Mouse (Mus musculus): ENCODE measurements around the gene Ctbp2.

The Ctbp2 gene

DNA sequence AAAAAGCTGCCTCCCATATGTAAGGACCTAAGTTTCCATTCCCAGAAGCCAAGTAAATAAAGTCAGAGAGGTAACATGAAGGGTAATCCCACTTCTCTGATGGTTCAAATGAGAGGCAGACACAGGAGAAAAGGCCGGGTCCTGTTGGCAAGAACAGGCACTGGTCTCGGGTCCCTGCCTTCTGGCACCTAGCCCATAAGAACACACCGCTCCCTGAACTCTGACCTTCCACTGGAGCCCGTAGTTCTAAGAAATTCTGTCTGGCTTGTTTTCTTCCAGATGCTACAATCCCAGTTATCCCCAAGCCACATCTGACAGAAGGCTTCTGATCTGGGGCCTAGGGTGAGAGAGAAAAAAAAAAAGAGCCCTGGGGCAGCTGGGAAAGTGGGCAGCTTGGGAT, 35.7 kb downstream of the Ctbp2 start:
- no peak for DNase-seq (ENCODE audit: low spot score in 2 of 2)

DNA sequence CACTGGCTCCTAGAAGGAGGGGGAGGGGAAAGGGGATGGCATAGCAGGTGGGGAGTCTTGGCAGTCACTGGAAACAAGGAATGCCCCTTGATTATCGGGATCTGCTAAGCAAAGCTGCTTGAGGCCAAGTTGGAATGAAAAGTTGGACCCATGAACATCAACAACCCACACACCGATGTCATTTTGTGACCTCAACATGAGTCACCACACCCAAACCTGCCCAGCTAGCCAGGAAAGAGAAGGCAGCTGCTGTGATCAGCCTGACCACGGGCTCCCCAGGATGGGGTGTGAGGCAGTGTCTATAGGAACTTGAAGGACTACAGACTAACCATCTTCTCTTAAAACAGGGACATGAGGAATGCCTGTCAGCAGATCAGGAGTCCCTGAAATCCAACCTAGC, 38.7 kb downstream of the Ctbp2 start:
- DNase-seq (ENCODE audit: low spot score in 2 of 2) = no peak

DNA sequence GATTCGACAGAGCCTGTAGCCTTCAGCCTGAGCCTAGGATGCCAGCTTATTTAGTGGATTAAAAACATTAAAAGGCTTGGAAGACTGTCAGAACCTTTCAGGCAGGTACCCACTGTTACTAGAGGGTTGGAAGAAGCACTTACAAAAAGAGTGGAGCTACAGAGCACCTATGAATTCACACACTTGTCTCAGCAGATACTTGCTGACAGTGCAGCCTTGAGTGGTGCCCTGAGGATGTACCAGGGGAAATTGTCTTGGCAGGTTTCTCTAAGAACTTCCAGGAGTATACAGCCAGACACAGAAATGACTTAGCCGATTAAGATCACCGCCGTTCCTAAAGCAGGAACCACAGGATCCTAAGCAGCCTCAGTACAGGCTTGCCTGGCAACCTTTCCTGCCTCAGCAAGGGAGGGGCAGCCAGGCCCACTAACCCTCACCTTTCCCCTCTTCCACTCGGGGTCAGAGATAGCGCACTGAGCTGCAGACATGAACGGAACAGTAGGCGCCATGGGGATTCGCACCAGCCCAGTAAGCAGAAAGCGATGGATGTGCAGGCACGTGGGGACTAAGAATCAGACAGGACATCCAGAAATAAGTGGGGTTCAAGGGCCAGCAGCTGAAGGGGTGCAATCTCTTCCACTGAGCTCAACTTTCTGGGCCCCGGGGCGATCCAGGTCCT, 40.1 kb downstream of the Ctbp2 start:
- DNase-seq (ENCODE audit: low spot score in 2 of 2) = no peak

DNA sequence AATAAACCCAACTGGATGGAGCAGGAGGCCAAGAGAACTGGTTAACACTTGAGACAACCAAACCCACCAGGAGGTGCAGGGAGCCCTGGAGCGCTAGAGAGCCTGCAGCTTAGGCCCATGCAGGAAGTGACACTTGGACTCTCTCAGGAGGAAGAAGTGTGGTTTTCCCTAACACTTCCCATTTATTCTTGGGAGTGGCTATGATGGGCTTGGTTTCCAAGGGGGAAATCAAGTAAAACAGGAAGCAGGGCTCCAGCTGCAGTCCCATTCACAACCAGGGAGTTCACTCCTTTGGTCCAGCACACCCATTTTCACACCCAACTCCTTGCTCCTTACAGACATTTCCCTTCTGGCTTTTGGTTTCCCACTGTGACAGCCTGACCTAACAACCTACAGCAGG, 45.2 kb downstream of the Ctbp2 start:
- DNase-seq (ENCODE audit: low spot score in 2 of 2) = no peak

DNA sequence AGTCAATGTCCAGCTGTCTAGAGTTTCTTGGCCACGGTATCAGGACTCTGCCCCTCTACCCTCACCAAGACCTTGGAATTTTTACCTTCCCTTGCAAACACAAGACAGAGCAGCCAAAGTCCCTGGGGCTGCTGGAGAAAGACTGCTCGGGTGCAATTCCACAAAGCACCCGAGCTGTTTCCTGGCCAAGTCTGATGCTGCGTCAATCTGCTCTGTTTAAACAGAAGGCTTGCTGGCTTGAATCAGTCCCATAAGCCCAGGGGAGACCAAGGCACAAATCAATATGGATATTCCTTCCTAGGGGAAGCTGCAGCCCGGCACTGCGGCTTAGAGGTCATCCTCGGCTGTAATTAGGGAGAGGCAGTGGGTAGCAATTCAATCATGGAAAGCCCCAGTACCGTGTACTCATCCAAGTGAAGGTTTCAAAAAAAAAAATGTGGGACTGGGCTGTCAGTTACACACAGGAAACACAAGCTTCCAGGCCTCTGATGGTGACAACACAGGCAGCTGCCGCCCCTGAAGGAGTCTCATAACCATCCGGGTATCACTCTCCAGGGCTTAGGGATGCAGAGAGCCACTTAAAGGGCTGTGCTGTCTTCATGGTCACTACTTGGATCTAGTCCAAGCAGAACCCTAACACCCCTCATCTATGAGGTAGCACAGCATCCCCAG, 49.6 kb downstream of the Ctbp2 start:
- no peak for DNase-seq (ENCODE audit: low spot score in 2 of 2)

DNA sequence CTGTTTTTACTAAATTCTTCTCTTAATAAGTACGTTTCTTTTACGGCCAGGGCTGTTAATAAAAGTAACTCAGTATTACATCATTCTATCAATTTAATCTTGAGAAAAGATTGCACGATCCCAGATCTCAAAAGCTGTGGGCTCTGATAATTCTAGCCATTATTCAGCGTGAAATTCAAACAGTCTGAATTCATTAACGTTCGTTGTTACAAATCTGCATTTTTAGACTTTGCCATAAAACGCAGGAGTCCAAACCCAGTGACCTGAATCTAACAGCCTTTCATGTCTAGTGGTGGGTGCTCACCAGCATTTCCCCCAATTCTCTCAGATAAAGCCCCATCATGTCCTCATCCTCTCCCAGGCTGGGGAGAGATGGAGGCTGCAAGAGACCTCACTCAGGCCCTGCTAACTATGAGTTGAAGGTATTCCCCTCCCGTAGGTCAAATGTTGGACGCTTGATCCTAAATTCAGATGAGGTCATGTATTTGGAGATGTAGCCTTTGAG, 51.0 kb downstream of the Ctbp2 start:
- no peak for DNase-seq (ENCODE audit: low spot score in 2 of 2)

DNA sequence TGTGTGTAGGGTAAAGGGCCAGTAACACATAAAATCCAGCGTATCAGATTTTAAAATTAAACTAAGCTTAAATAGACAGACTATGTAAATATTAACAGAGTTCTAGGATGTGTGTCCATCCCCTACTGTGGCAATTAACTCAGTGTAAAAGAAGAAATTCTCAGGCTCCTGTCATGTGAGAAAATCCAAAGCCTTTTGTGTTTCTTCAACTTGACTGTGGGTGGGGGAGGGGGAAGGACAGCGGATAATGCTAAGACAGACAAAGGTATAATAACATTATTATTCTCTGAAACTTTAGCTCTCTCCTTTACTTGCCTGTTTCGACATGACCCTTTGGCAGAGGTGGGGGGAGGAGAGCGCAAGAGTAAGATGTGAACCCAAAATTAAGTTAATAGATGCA, 51.6 kb downstream of the Ctbp2 start:
- DNase-seq (ENCODE audit: low spot score in 2 of 2) = no peak

DNA sequence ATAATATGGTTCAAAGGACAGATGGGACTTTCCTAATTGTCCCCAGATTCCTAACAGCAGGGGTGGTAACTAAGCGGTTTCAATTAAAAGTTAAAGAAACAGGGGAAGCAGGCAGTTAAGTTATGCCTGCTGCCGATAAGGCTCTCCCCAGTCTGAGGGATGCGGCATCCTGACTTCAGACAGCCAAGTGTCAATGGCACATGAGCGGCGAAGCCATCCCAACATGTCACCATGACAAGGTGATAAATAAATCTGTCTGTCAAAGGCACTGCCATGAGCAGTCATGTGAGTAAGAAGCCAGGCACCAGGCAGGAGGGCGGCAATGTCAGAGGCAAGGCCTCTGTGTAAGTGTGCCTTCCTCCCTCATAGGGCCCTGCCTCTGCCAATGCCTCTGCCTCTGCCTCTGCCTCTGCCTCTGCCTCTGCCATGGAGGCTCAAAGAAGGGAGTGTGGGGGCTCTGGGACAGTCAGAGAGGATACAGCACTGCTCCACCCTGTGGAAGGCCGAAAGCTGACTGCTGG, 56.8 kb downstream of the Ctbp2 start:
- no peak for DNase-seq (ENCODE audit: low spot score in 2 of 2)

DNA sequence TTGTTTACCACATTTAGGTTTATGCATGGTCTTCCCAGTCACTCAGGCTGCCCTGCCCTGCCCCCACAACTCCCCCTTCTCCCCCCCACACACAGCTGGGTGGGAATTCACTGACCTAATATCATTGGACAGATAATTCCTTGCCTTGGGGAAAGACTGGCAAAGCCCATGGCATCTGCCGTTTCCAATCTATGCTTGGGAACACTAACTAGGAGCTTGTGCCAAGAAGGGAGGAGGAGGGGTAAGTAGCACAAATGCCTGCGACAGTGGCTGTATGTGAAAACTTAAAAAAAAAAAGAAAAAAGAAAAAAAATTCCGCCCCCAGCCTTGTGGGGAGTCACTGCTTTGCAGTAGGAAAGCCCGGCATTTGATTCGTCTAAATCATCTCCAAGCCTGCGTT, 57.4 kb downstream of the Ctbp2 start:
- no peak for DNase-seq (ENCODE audit: low spot score in 2 of 2)

DNA sequence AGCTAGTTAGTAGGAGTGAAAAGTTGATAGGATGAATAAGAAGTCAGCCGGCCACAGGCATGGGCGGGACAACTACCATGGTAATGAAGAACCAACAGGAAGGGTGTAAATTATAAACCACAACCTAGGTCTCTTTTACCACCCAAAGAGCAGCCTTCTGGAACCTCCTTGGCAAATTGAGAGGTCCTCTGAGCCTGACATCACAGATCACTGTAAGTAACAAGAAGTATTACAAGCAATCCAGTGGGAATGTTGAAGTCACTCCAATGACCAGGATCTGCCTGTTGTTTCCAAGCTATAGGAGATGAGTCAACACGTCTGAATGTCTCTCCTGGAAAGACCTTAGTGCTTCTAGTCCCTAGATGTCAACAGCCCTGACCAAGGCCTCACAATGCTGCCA, 62.1 kb downstream of the Ctbp2 start:
- no peak for DNase-seq (ENCODE audit: low spot score in 2 of 2)

DNA sequence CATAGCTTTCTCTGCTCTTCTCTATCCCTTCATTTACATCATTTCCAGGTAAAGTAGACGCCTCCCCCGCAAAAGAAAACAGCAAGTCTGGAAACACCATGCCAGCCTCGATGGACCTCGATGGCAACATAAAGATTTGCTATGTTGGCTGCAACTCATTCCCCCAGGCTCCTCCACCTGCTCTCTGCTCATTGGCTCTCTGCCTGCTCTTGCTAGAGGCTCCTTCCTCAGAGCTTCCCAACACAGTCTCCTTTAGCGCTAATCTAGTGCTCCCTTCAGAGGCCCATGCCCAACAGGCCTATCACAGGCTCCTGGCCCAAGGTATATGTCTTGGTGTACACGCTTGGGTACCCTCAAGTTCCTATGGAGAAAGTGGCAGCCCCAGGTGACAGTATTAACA, 64.0 kb downstream of the Ctbp2 start:
- no peak for DNase-seq (ENCODE audit: low spot score in 2 of 2)

DNA sequence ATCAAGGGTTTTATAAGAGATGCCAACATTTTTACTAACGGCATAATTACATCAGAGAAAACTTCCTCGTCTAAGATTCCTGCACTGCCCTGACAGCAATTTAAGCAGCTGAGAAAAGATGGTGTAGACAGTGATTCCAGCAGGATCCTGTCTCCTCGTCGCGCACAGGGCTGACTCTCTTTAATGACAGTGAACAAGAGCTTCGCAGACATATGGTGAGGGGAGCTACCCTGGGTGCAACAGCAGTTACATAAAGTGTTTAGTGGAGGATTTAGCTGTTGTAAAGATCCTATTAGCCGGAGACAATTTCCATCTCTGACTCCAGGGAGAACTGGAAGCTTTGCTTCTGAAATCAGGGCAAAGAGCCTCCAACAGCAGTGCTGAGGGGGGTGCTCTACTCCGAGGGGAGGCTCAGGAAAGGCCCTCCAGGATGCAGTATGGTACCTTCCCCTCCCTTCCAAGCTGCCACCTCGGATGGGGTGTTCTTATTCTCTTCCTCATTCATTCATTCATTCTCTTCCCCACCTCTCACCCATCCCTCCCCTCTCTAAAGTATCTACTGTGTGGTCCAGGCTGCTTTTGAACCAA, 64.5 kb downstream of the Ctbp2 start:
- no peak for DNase-seq (ENCODE audit: low spot score in 2 of 2)

DNA sequence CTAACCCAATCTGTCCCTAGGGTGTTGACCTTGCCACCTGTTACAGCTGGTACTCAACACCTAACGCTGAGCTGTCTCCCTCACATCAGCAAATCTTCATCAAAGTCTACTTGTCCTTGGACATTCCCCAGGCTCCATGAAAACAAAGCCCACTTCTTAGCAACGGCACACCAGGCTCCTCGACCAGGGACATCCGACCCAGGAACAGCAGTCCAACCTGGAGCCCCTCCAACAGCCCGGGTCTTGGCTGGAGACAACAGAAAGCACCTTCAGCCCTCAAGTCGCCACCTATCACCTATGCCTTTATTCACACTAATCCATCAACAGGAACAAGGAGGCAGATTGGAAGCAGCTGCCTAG, 65.0 kb downstream of the Ctbp2 start:
- no peak for DNase-seq (ENCODE audit: low spot score in 2 of 2)

DNA sequence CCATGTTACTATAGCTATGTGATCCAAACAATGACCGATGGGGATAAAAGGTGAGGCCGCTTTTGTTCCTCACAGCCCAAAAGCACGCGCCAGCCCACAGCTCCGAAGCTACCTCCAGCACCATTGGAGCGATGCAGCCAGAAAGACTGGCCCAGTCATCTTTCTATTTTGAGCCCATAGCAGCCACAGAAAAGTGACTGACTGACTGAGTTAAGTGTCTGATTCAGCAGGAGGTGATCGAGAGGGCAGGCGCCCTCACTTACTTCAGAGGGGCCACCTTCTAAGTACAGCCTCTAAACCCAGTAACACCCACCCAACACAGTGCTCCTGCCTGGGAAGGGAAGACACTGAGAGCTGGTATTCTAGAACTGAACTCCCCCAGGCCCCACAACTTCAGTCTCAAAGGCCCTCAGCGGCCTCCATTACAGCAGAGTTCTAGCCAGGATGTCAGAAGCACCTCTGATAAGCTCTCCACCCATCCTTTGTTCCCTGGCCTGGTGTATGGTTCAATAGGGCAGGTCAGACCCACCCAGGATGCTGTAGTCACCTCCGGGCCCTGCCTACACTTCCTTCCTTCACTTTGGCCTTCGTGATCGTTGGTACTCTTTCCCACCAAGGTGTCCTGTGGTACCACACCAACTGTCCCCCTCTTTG, 65.5 kb downstream of the Ctbp2 start:
- no peak for DNase-seq (ENCODE audit: low spot score in 2 of 2)

DNA sequence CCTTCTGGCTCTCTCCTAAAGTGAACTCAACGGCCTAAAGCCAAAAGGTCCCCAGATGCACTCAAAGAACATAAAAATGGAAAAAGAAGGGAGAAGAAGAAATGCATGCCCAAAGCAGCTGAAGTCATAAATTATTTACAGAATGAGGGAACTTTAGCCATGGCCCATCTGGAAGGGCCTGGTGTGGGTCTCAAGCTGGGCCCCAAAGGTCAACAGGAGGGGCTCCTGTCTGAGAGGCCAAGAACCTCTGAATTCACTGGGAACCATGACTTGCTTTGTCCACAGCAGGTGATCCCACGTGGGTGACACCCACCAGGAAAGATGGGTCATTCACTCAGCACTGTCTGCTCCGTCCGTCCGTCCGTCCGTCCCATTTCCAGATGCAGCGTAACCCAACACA, 67.2 kb downstream of the Ctbp2 start:
- DNase-seq (ENCODE audit: low spot score in 2 of 2) = no peak

DNA sequence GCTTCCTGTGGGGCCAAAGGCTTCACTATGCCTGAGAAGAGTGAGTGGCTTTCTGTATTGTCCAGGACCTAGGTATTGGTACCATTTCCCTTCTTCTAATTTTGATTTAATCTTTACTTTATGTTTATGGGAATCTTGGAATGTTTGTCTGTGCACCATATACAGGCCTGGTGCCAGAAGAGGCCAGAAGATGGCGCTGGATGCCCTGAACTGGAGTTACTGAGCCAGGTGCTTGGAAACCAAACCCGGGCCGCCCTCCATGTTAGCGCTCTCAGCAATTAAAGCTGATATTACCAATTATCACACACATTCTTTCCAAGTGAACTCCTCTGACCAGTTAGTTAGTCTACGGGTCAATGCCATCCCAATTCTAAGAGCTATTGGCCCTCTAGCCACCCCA, 69.7 kb downstream of the Ctbp2 start:
- DNase-seq (ENCODE audit: low spot score in 2 of 2) = no peak

DNA sequence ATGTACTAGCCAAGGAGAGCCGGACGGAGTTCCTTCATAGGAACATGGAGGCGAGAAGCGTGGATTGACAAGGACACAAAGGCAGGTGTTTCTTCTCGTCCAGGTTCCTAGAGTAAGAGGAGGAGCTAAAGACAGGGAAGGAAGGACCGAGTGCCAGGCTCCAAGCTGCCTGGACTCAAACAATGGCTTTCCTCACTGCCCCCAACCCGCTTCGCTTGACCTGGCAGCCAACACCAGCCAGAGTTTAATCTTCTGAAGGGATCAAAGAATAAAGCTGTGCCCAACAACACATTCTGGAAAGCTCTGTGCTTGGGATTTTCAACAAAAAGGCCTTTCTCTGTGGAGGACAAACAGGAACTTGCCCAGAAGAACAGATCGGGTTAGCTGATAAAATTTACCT, 70.4 kb downstream of the Ctbp2 start:
- no peak for DNase-seq (ENCODE audit: low spot score in 2 of 2)

DNA sequence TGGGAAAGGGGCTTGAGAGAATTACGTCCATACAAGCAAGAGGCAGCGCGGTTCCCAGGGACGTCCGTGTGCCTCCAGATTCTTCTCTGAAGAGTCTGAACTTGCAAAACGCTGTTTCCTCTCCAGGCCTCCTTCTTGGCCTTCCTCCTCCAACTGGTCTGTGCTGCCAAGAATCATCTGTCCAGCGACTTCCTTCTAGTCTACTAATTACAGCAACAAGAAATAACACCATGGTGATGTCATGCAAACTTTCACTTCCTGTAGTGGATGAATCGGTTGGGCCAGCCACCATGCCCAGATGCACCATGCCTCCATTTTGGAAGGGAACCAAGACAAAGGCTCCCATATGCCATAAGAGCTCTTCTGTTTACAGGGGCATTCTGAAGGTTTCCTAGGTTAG, 71.3 kb downstream of the Ctbp2 start:
- DNase-seq (ENCODE audit: low spot score in 2 of 2) = no peak

DNA sequence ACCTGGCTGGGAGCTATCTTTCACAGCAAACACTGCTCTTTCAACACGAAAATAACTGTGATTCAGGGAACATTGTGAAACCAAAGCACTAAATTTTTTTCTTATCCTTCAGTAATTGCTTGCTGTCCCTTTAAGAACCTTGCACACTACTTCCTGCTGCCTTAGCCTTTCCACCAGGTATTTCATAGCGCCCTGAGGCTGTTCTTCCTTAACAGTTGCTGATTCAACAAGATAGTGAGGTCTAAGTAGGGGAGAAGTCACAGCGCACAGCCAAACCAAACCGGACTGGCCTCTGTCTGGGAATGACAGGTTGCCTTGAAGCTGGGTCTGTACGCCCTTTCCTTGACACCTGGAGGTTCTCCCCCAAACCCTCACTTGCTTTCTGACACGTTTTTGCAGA, 73.5 kb downstream of the Ctbp2 start:
- DNase-seq (ENCODE audit: low spot score in 2 of 2) = no peak

DNA sequence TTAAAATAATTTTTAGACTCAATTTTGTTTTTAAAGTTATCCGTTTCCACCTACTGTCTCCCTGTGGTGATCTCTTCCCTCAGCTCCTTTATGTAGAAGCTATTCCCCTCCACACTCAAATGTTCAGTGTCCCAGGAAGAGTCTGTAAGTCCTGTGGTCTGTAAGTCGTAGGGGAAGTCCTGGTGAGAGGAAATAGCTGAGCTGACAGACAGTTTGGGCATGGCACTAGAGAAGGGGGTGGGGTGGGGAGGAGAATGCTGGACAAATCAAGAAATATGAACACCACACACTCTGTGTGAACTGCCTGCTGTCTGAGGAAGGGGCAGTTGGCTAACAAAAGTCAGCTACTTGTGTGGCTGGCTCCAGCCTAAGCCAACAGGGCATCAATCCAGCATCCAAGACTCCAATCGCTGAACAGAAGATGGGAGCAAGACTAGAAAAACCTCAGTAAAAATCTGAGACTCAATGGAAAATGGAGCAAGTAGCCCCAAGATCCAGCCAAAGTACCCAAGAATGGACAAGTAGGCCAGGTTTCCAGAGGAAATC, 76.0 kb downstream of the Ctbp2 start:
- DNase-seq (ENCODE audit: low spot score in 2 of 2) = no peak

DNA sequence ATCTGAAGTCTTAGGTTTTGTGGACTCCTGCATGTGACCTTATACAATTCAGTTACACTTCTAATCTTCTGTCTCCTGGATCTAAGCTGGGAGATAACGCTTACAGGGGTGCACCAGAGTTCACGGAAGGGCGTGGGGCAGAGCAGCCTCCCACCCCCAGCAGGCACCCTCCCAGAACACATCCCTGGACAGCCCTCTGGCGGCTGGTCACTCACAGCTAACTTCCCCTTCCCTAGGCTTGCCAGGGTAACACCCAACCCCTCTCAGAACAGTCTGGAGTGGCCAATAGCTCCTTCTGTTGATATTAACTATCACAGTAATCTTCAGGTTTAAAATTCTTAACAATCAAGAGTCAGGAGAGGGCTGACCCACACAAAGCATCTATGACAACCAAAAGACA, 76.9 kb downstream of the Ctbp2 start:
- DNase-seq (ENCODE audit: low spot score in 2 of 2) = no peak

DNA sequence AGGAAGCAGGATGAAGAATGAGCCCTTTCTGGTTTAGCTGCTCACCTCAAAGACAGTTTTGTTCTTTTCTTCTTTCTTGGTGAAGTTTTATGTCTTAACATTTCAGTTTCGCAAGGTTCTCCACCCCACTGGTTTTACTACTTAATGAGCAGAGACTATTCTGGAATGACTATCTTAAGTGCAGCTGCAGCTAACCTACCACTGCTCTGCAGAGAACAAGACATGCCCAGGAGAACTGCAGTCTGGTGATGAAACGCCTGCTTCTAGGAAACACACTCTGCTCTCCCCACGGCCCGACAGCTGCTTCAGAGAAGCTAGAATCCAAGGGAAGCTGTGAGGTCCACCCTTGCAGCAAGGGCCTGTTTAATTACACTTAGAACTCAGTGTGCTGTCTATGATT, 79.4 kb downstream of the Ctbp2 start:
- no peak for DNase-seq (ENCODE audit: low spot score in 2 of 2)
